Mouse (Mus musculus) liver, adult 2 months (tissue): ENCODE results near the gene Osbpl9.

Experiments
- CTCF ChIP-seq: fragments of 200-500 bp; IDR thresholded peaks from 2 replicates; pipeline ENCODE4 v1.5.1; 2011; ENCODE audit warnings: low read depth, low read length, control low read depth
- POLR2A ChIP-seq: fragments of 200-500 bp; IDR thresholded peaks from 2 replicates; pipeline ENCODE4 v1.6.1; 2011; ENCODE audit warnings: low read length, control low read depth; ENCODE audit not compliant: insufficient read depth; ENCODE audit errors: extremely low read depth

- TF ChIP-seq CTCF = no peak
- TF ChIP-seq POLR2A = no peak
These were observed 188.0 kb downstream of the Osbpl9 start for GRCm38 (mm10) chr4:109014091-109014490.
